In genomic region chr17:68037011-68037410, GRCm38 (mm10) we compare ENCODE assay signal across 26 mouse cellular contexts. TPM values are rescaled to one million over a fixed set of nuclear protein-coding genes. Genes with fewer than 3 reads are reported as not detected.
DNase-seq lines count a peak whose midpoint lies in the region; ATAC-seq and TF ChIP-seq lines count a peak whose summit lies in the region.
"Had no signal": no experiment of that assay in that cellular context is flagged by ENCODE, and none has a peak within 500 bp of the region (broad histone marks: within the 10 kb centered on the region; RNA-seq: fewer than 3 reads in every experiment).

No protein-coding gene starts in this region.

- H3K9ac ChIP-seq in hindbrain, embryonic 13.5 days: no peak overlapping the region
- H3K9ac ChIP-seq in hindbrain, embryonic 12.5 days: no peak overlapping the region
- H3K9ac ChIP-seq in intestine, embryonic 14.5 days (ENCODE audit: low read length): no peak overlapping the region
- H3K9ac ChIP-seq in intestine, embryonic 15.5 days: no peak overlapping the region
- no peak overlapping the region for H3K9ac ChIP-seq in midbrain, postnatal 0 days (replicated peaks; ENCODE audit: low read length, poor library complexity, severe bottlenecking)
- no peak overlapping the region for H3K9ac ChIP-seq in midbrain, embryonic 15.5 days
- H3K9ac ChIP-seq: forebrain, embryonic 13.5 days; heart, embryonic 12.5 days; heart, embryonic 15.5 days had no signal

- 56% methylated on average over 1 of the region's 1 CpGs for whole genome bisulfite sequencing in hindbrain, embryonic 13.5 days
- WGBS in hindbrain, embryonic 12.5 days: 56% methylated on average over 1 of the region's 1 CpGs
- WGBS in intestine, embryonic 14.5 days: 49% methylated on average over 1 of the region's 1 CpGs
- WGBS in intestine, embryonic 15.5 days: 46% methylated on average over 1 of the region's 1 CpGs
- 91% methylated on average over 1 of the region's 1 CpGs for WGBS in midbrain, postnatal 0 days
- WGBS in midbrain, embryonic 15.5 days: 78% methylated on average over 1 of the region's 1 CpGs

- no peak overlapping the region for H3K27ac ChIP-seq in hindbrain, embryonic 13.5 days
- H3K27ac ChIP-seq in hindbrain, embryonic 12.5 days: no peak overlapping the region
- H3K27ac ChIP-seq in intestine, embryonic 14.5 days (ENCODE audit: low read depth): no peak overlapping the region
- no peak overlapping the region for H3K27ac ChIP-seq in intestine, embryonic 15.5 days
- no peak overlapping the region for H3K27ac ChIP-seq in midbrain, postnatal 0 days (ENCODE audit: low read depth, low read length)
- no peak overlapping the region for H3K27ac ChIP-seq in midbrain, embryonic 15.5 days
- H3K27ac ChIP-seq: forebrain, embryonic 10.5 days; forebrain, embryonic 13.5 days; heart, embryonic 15.5 days; hindbrain, embryonic 10.5 days had no signal

- H3K27me3 ChIP-seq in hindbrain, embryonic 13.5 days: no peaks in the 10 kb centered on the region
- no peaks in the 10 kb centered on the region for H3K27me3 ChIP-seq in hindbrain, embryonic 12.5 days
- H3K27me3 ChIP-seq in intestine, embryonic 14.5 days (replicated peaks; ENCODE audit: control insufficient read depth, insufficient read depth, low read length): no peaks in the 10 kb centered on the region
- no peaks in the 10 kb centered on the region for H3K27me3 ChIP-seq in intestine, embryonic 15.5 days (replicated peaks)
- no peaks in the 10 kb centered on the region for H3K27me3 ChIP-seq in midbrain, postnatal 0 days (ENCODE audit: insufficient read depth, low read length)
- H3K27me3 ChIP-seq in midbrain, embryonic 15.5 days (replicated peaks): no peaks in the 10 kb centered on the region
- H3K27me3 ChIP-seq: forebrain, embryonic 13.5 days; heart, embryonic 12.5 days; heart, embryonic 15.5 days had no signal

- no peak for TF ChIP-seq CTCF in midbrain, postnatal 0 days (IDR thresholded peaks at IDR 0.05)

- no peaks in the 10 kb centered on the region for H3K9me3 ChIP-seq in hindbrain, embryonic 13.5 days
- no peaks in the 10 kb centered on the region for H3K9me3 ChIP-seq in hindbrain, embryonic 12.5 days (replicated peaks)
- H3K9me3 ChIP-seq in intestine, embryonic 14.5 days (ENCODE audit: control insufficient read depth, low read length): no peaks in the 10 kb centered on the region
- H3K9me3 ChIP-seq in intestine, embryonic 15.5 days: no peaks in the 10 kb centered on the region
- no peaks in the 10 kb centered on the region for H3K9me3 ChIP-seq in midbrain, postnatal 0 days (ENCODE audit: low read length)
- H3K9me3 ChIP-seq in midbrain, embryonic 15.5 days: no peaks in the 10 kb centered on the region
- H3K9me3 ChIP-seq: forebrain, embryonic 10.5 days; forebrain, embryonic 13.5 days; heart, embryonic 12.5 days; heart, embryonic 15.5 days; hindbrain, embryonic 10.5 days had no signal

- no peaks in the 10 kb centered on the region for H3K36me3 ChIP-seq in hindbrain, embryonic 13.5 days
- no peaks in the 10 kb centered on the region for H3K36me3 ChIP-seq in hindbrain, embryonic 12.5 days
- H3K36me3 ChIP-seq in intestine, embryonic 14.5 days (ENCODE audit: control insufficient read depth, insufficient read depth, low read length): no peaks in the 10 kb centered on the region
- H3K36me3 ChIP-seq in intestine, embryonic 15.5 days: no peaks in the 10 kb centered on the region
- no peaks in the 10 kb centered on the region for H3K36me3 ChIP-seq in midbrain, postnatal 0 days (ENCODE audit: insufficient read depth, low read length)
- H3K36me3 ChIP-seq in midbrain, embryonic 15.5 days (replicated peaks): no peaks in the 10 kb centered on the region
- H3K36me3 ChIP-seq: forebrain, embryonic 10.5 days; heart, embryonic 12.5 days; heart, embryonic 15.5 days; hindbrain, embryonic 10.5 days had no signal

- peak; percentile 15 for DNase-seq in intestine, embryonic 14.5 days (ENCODE audit: low spot score)
- DNase-seq in midbrain, postnatal 0 days (ENCODE audit: low spot score): peak; percentile 9
- DNase-seq: adrenal gland, adult 2 months; adrenal gland, postnatal 14 days; cerebellum, adult 11 months; cerebellum, adult 2 months; cerebellum, adult 9-11 months; cerebellum, postnatal 25 days; embryo, embryonic 11 days; gastrocnemius, postnatal 10 days; gastrocnemius, postnatal 36 days; heart, postnatal 10 days; heart, postnatal 36 days had no signal

- ATAC-seq in hindbrain, embryonic 13.5 days (ENCODE audit: low FRiP score): 0 out of 2 replicates have a peak, but pooled peaks have one; percentile 49
- ATAC-seq in hindbrain, embryonic 12.5 days (ENCODE audit: low FRiP score): no peak
- no peak for ATAC-seq in intestine, embryonic 14.5 days (replicated peaks; ENCODE audit: low FRiP score, low TSS enrichment, low read depth)
- ATAC-seq in intestine, embryonic 15.5 days: no peak
- ATAC-seq in midbrain, postnatal 0 days (ENCODE audit: low FRiP score): no peak
- ATAC-seq in midbrain, embryonic 15.5 days (replicated peaks): no peak
- ATAC-seq: CD4-positive, CD25-positive, alpha-beta regulatory T cell, adult 4 months; forebrain, embryonic 13.5 days; forebrain, embryonic 16.5 days; intestine, postnatal 0 days had no signal

- no peaks in the 10 kb centered on the region for H3K4me1 ChIP-seq in hindbrain, embryonic 13.5 days (replicated peaks)
- H3K4me1 ChIP-seq in hindbrain, embryonic 12.5 days: no peaks in the 10 kb centered on the region
- H3K4me1 ChIP-seq in intestine, embryonic 14.5 days (replicated peaks; ENCODE audit: control insufficient read depth, insufficient read depth, low read length): no peaks in the 10 kb centered on the region
- no peaks in the 10 kb centered on the region for H3K4me1 ChIP-seq in intestine, embryonic 15.5 days (replicated peaks)
- H3K4me1 ChIP-seq in midbrain, postnatal 0 days (ENCODE audit: insufficient read depth, low read length): no peaks in the 10 kb centered on the region
- H3K4me1 ChIP-seq in midbrain, embryonic 15.5 days: no peaks in the 10 kb centered on the region
- H3K4me1 ChIP-seq: forebrain, embryonic 10.5 days; forebrain, embryonic 13.5 days; heart, embryonic 12.5 days; heart, embryonic 15.5 days; hindbrain, embryonic 10.5 days had no signal

- H3K4me3 ChIP-seq in hindbrain, embryonic 13.5 days: no peak overlapping the region
- H3K4me3 ChIP-seq in hindbrain, embryonic 12.5 days: no peak overlapping the region
- H3K4me3 ChIP-seq in intestine, embryonic 14.5 days (ENCODE audit: low read depth, low read length): no peak overlapping the region
- no peak overlapping the region for H3K4me3 ChIP-seq in intestine, embryonic 15.5 days (replicated peaks)
- H3K4me3 ChIP-seq in midbrain, postnatal 0 days (ENCODE audit: low read depth, low read length): no peak overlapping the region
- no peak overlapping the region for H3K4me3 ChIP-seq in midbrain, embryonic 15.5 days
- H3K4me3 ChIP-seq: forebrain, embryonic 10.5 days; forebrain, embryonic 13.5 days; heart, embryonic 12.5 days; heart, embryonic 15.5 days; hindbrain, embryonic 10.5 days had no signal

- no peak overlapping the region for H3K4me2 ChIP-seq in hindbrain, embryonic 13.5 days
- no peak overlapping the region for H3K4me2 ChIP-seq in hindbrain, embryonic 12.5 days (replicated peaks)
- no peak overlapping the region for H3K4me2 ChIP-seq in intestine, embryonic 14.5 days (ENCODE audit: low read length)
- no peak overlapping the region for H3K4me2 ChIP-seq in intestine, embryonic 15.5 days (replicated peaks)
- no peak overlapping the region for H3K4me2 ChIP-seq in midbrain, postnatal 0 days (ENCODE audit: low read depth, low read length, poor library complexity, severe bottlenecking)
- H3K4me2 ChIP-seq in midbrain, embryonic 15.5 days: no peak overlapping the region
- H3K4me2 ChIP-seq: forebrain, embryonic 13.5 days; heart, embryonic 12.5 days; heart, embryonic 15.5 days had no signal

RNA-seq across cellular contexts. Expression of gene Arhgap28, which starts 33.1 kb away (rescaled TPM):
- polyA plus RNA-seq in hindbrain, embryonic 13.5 days (2015; fragmentation: Nextera tagmentation; extraction: Ambion mirVana): 13.1 and 14.7 TPM in 2 replicates
- polyA plus RNA-seq in hindbrain, embryonic 12.5 days (2016; fragmentation: Nextera tagmentation; extraction: Ambion mirVana): 40.9 and 44.2 TPM in 2 replicates
- polyA plus RNA-seq in intestine, embryonic 14.5 days (2014; fragmentation: Nextera tagmentation; extraction: Ambion mirVana): 29.9 and 36.3 TPM in 2 replicates
- polyA plus RNA-seq in intestine, embryonic 15.5 days (2015; fragmentation: Nextera tagmentation; extraction: Ambion mirVana): 17.5 and 19.1 TPM in 2 replicates
- total RNA-seq in midbrain, postnatal 0 days (2014; rRNA removed): 5.1 and 6.6 TPM in 2 replicates
- polyA plus RNA-seq in midbrain, postnatal 0 days (2015; fragmentation: Nextera tagmentation; extraction: Ambion mirVana): 2.8 and 2.9 TPM in 2 replicates
- 7.0 and 7.3 TPM in 2 replicates for polyA plus RNA-seq in midbrain, embryonic 15.5 days (2015; fragmentation: Nextera tagmentation; extraction: Ambion mirVana)
- total RNA-seq: MEL had no signal
- polyA plus RNA-seq: CD4-positive, CD25-positive, alpha-beta regulatory T cell, adult 4 months had no signal
